Comparison of ENCODE assay signal across 7 mouse cellular contexts in genomic region chr9:75441691-75442131, GRCm38 (mm10). TPM values are rescaled to one million over a fixed set of nuclear protein-coding genes. Genes with fewer than 3 reads are reported as not detected.
A peak's percentile ranks its signal among the peaks of the same experiment; 100 is the strongest.
DNase-seq lines count a peak whose midpoint lies in the region; ATAC-seq and TF ChIP-seq lines count a peak whose summit lies in the region.

No protein-coding gene starts in this region.

- no peaks in the 10 kb centered on the region for H3K9me3 ChIP-seq in lung, postnatal 0 days (ENCODE audit: low read length)
- no peaks in the 10 kb centered on the region for H3K9me3 ChIP-seq in heart, postnatal 0 days (replicated peaks; ENCODE audit: control insufficient read depth, low read length)

- ATAC-seq in lung, postnatal 0 days: peak; percentile 84
- ATAC-seq in common myeloid progenitor, adult 5-6 weeks (replicated peaks; ENCODE audit: low read depth, poor library complexity, severe bottlenecking): peak; percentile 63
- ATAC-seq in heart, postnatal 0 days (ENCODE audit: insufficient read depth, low read depth): peak; percentile 81
- ATAC-seq in megakaryocyte, adult 5-6 weeks (ENCODE audit: poor library complexity, severe bottlenecking): peak; percentile 64

- DNase-seq in lung, postnatal 0 days (ENCODE audit: low spot score): peak; percentile 57
- DNase-seq in lung, postnatal 10 days: no peak
- DNase-seq in heart, postnatal 0 days (ENCODE audit: low spot score): no peak
- DNase-seq in adipocyte (ENCODE audit: low spot score): no peak
- DNase-seq in cerebellum, postnatal 36 days: no peak

- TF ChIP-seq CTCF in lung, postnatal 0 days (IDR thresholded peaks at IDR 0.05): peak; percentile 59
- TF ChIP-seq CTCF in heart, postnatal 0 days (IDR thresholded peaks at IDR 0.05; ENCODE audit: low read depth): peak; percentile 29

- peak overlapping the region; percentile 88 for H3K4me2 ChIP-seq in lung, postnatal 0 days (replicated peaks; ENCODE audit: low read depth, low read length)
- peak overlapping the region; percentile 64 for H3K4me2 ChIP-seq in heart, postnatal 0 days (ENCODE audit: low read depth, low read length)

- H3K36me3 ChIP-seq in lung, postnatal 0 days (ENCODE audit: insufficient read depth, low read length): 0 out of 2 replicates have a peak, but pooled peaks cover 7% of the 10 kb centered on the region
- peaks cover 16% of the 10 kb centered on the region; the same call in 1 of the 2 replicates for H3K36me3 ChIP-seq in heart, postnatal 0 days (replicated peaks; ENCODE audit: control insufficient read depth, insufficient read depth, low read length)

- H3K4me1 ChIP-seq in lung, postnatal 0 days (ENCODE audit: insufficient read depth, low read depth, low read length): peaks cover 8% of the 10 kb centered on the region; the same call in 1 of the 2 replicates
- peaks cover 11% of the 10 kb centered on the region for H3K4me1 ChIP-seq in heart, postnatal 0 days (ENCODE audit: control insufficient read depth, insufficient read depth)

- peak overlapping the region; percentile 75 for H3K27ac ChIP-seq in lung, postnatal 0 days (ENCODE audit: low read length)
- H3K27ac ChIP-seq in heart, postnatal 0 days (ENCODE audit: low read depth): peak overlapping the region; percentile 80

- H3K9ac ChIP-seq in lung, postnatal 0 days (replicated peaks; ENCODE audit: low read depth): peak overlapping the region; percentile 66
- H3K9ac ChIP-seq in heart, postnatal 0 days (replicated peaks; ENCODE audit: low read depth, low read length): peak overlapping the region; percentile 75

- under 1% methylated on average over 27 of the region's 31 CpGs for WGBS in lung, postnatal 0 days
- WGBS in heart, postnatal 0 days: under 1% methylated on average over 26 of the region's 31 CpGs

- no peak for TF ChIP-seq EP300 in lung, postnatal 0 days (IDR thresholded peaks at IDR 0.05)
- no peak for TF ChIP-seq EP300 in heart, postnatal 0 days (IDR thresholded peaks at IDR 0.05; ENCODE audit: low read depth)

- H3K4me3 ChIP-seq in lung, postnatal 0 days (ENCODE audit: low read depth, low read length): peak overlapping the region; percentile 75
- peak overlapping the region; percentile 66 for H3K4me3 ChIP-seq in heart, postnatal 0 days (ENCODE audit: low read depth, low read length)

- H3K27me3 ChIP-seq in lung, postnatal 0 days (replicated peaks; ENCODE audit: insufficient read depth, low read length): no peaks in the 10 kb centered on the region
- H3K27me3 ChIP-seq in heart, postnatal 0 days (ENCODE audit: control insufficient read depth, insufficient read depth, low read length): no peaks in the 10 kb centered on the region

RNA-seq across cellular contexts. Expression of gene Leo1, which starts 0.4 kb away (rescaled TPM):
- 17.0 and 19.3 TPM in 2 replicates for polyA plus RNA-seq in lung, postnatal 0 days (2015; fragmentation: Nextera tagmentation; extraction: Ambion mirVana)
- 52.9 and 59.2 TPM in 2 replicates for total RNA-seq in common myeloid progenitor, adult 5-6 weeks (2017)
- 5.7 and 11.4 TPM in 2 replicates for total RNA-seq in heart, postnatal 0 days (2014; rRNA removed; ENCODE audit: low replicate concordance)
- 19.6 and 20.0 TPM in 2 replicates for polyA plus RNA-seq in heart, postnatal 0 days (2015; fragmentation: Nextera tagmentation; extraction: Ambion mirVana)
- total RNA-seq in megakaryocyte, adult 5-6 weeks (2015): 12.5 and 16.3 TPM in 2 replicates
- 32.5 and 35.6 TPM in 2 replicates for total RNA-seq in megakaryocyte, adult 5-6 weeks (2017)

RNA-seq across cellular contexts. Expression of gene Mapk6, which starts 31.9 kb away (rescaled TPM):
- 28.0 and 30.5 TPM in 2 replicates for polyA plus RNA-seq in lung, postnatal 0 days (2015; fragmentation: Nextera tagmentation; extraction: Ambion mirVana)
- 55.3 and 76.2 TPM in 2 replicates for total RNA-seq in common myeloid progenitor, adult 5-6 weeks (2017)
- total RNA-seq in heart, postnatal 0 days (2014; rRNA removed; ENCODE audit: low replicate concordance): 36.2 and 51.0 TPM in 2 replicates
- polyA plus RNA-seq in heart, postnatal 0 days (2015; fragmentation: Nextera tagmentation; extraction: Ambion mirVana): 30.1 and 33.6 TPM in 2 replicates
- 36.0 and 39.6 TPM in 2 replicates for total RNA-seq in megakaryocyte, adult 5-6 weeks (2015)
- total RNA-seq in megakaryocyte, adult 5-6 weeks (2017): 26.6 and 29.3 TPM in 2 replicates
